Mouse (Mus musculus) liver, adult 2 months (tissue): ENCODE results near the gene Serp1. TPM values are rescaled to one million over a fixed set of nuclear protein-coding genes. Genes with fewer than 3 reads are reported as not detected.
A peak's percentile ranks its signal among the peaks of the same experiment; 100 is the strongest.

ENCODE experiments used
- DNase-seq: peaks from one replicate; pipeline ENCODE4 v3.0.0-alpha.2; 2011; ENCODE audit warnings: low read depth, low spot score; ENCODE audit errors: extremely low read depth
- H3K27ac ChIP-seq: fragments of 200-500 bp; replicated peaks from 2 replicates; pipeline ENCODE4 v1.5.1; 2012; ENCODE audit warnings: low read depth, mild to moderate bottlenecking, control low read depth, inconsistent platforms, low read length; ENCODE audit not compliant: insufficient read depth
- H3K27me3 ChIP-seq: fragments of 200-500 bp; 2 replicates; pipeline ENCODE4 v1.6.1; 2012; ENCODE audit warnings: mild to moderate bottlenecking, moderate library complexity, low read length, inconsistent platforms; ENCODE audit not compliant: control insufficient read depth, insufficient read depth
- H3K36me3 ChIP-seq: fragments of 200-500 bp; 2 replicates; pipeline ENCODE4 v1.6.1; 2012; ENCODE audit warnings: low read length, inconsistent platforms; ENCODE audit not compliant: control insufficient read depth, insufficient read depth
- H3K4me1 ChIP-seq: fragments of 200-500 bp; 2 replicates; pipeline ENCODE4 v1.6.1; 2011; ENCODE audit warnings: low read length; ENCODE audit not compliant: control insufficient read depth, insufficient read depth
- H3K4me3 ChIP-seq: fragments of 200-500 bp; 2 replicates; pipeline ENCODE4 v1.5.1; 2011; ENCODE audit warnings: low read depth, mild to moderate bottlenecking, control low read depth, low read length, moderate library complexity; ENCODE audit not compliant: insufficient read depth
- H3K79me2 ChIP-seq: fragments of 200-500 bp; 2 replicates; pipeline ENCODE4 v1.6.1; 2012; ENCODE audit warnings: inconsistent platforms, mild to moderate bottlenecking, low read length, moderate library complexity; ENCODE audit not compliant: control insufficient read depth, insufficient read depth
- H3K9ac ChIP-seq: fragments of 200-500 bp; 2 replicates; pipeline ENCODE4 v1.6.1; 2012; ENCODE audit warnings: low read depth, mild to moderate bottlenecking, control low read depth, inconsistent platforms, low read length
- CTCF ChIP-seq: fragments of 200-500 bp; IDR thresholded peaks from 2 replicates; pipeline ENCODE4 v1.5.1; 2011; ENCODE audit warnings: low read depth, low read length, control low read depth
- POLR2A ChIP-seq: fragments of 200-500 bp; IDR thresholded peaks from 2 replicates; pipeline ENCODE4 v1.6.1; 2011; ENCODE audit warnings: low read length, control low read depth; ENCODE audit not compliant: insufficient read depth; ENCODE audit errors: extremely low read depth
- WGBS: fragments of 180-500 bp; shearing (Covaris S2); methylation state at CpG from one replicate; pipeline ENCODE4 v1.1.7; 2018; 5-methylcytosine and 5-hydroxymethylcytosine counted together
- polyA plus RNA-seq: library from polyadenylated mRNA; depleted of rRNA; stranded (reverse); fragments of >200 nt; gene quantifications from 2 replicates; pipeline ENCODE4 v1.2.3, GENCODE M21; 2012
- total RNA-seq: library from RNA; depleted of rRNA; stranded (reverse); fragments of >200 nt; gene quantifications from 2 replicates; pipeline ENCODE4 v1.2.3, GENCODE M21; 2014

The Serp1 gene
- total and polyA plus RNA-seq, 2 experiments, result 45.5 to 177 TPM

GRCm38 (mm10) chr3:58503720-58504333, 21.9 kb downstream of the Serp1 start:
- peaks cover 5% of the 10 kb centered on the region; the same call in 1 of the 2 replicates for H3K4me1 ChIP-seq
- no peak for TF ChIP-seq POLR2A
- TF ChIP-seq CTCF, result no peak
- 68% methylated on average over 3 of the region's 3 CpGs for WGBS

GRCm38 (mm10) chr3:58501961-58502360, 23.7 kb downstream of the Serp1 start:
- H3K27ac ChIP-seq, result no peak overlapping the region
- H3K4me3 ChIP-seq, result no peak overlapping the region
- no peaks in the 10 kb centered on the region for H3K79me2 ChIP-seq
- H3K9ac ChIP-seq, result no peak overlapping the region
- no peaks in the 10 kb centered on the region for H3K27me3 ChIP-seq
- no peaks in the 10 kb centered on the region for H3K4me1 ChIP-seq
- no peaks in the 10 kb centered on the region for H3K36me3 ChIP-seq
- no peak for DNase-seq
- 62% methylated on average over 2 of the region's 2 CpGs for WGBS
- no peak for TF ChIP-seq CTCF
- no peak for TF ChIP-seq POLR2A

More at GRCm38 (mm10) chr3:58503720-58504333, 21.9 kb downstream of the Serp1 start:
- H3K27ac ChIP-seq, result no peak overlapping the region
- H3K4me3 ChIP-seq, result no peak overlapping the region
- no peaks in the 10 kb centered on the region for H3K36me3 ChIP-seq
- DNase-seq, result no peak
- no peak overlapping the region for H3K9ac ChIP-seq
- no peaks in the 10 kb centered on the region for H3K27me3 ChIP-seq
- H3K79me2 ChIP-seq, result no peaks in the 10 kb centered on the region

- Histone ChIP-seq H3K79me2 (no peaks in the 10 kb centered on the region), H3K4me1 (no peaks in the 10 kb centered on the region; the same call in 1 of the 2 replicates), H3K4me3 (no peak overlapping the region), H3K9ac (no peak overlapping the region), H3K27me3 (no peaks in the 10 kb centered on the region), H3K36me3 (no peaks in the 10 kb centered on the region), H3K27ac (no peak overlapping the region)
- DNase-seq, result no peak
- no peak for TF ChIP-seq CTCF
- no peak for TF ChIP-seq POLR2A
- WGBS, result 84% methylated on average over 4 of the region's 4 CpGs
Measured at GRCm38 (mm10) chr3:58493621-58494020, 32.1 kb downstream of the Serp1 start.

- TF ChIP-seq POLR2A (no peak), CTCF (peak; percentile 24; the same call in 1 of the 2 replicates)
- Histone ChIP-seq H3K36me3 (no peaks in the 10 kb centered on the region), H3K4me3 (no peak overlapping the region), H3K9ac (no peak overlapping the region), H3K79me2 (no peaks in the 10 kb centered on the region), H3K27ac (no peak overlapping the region), H3K27me3 (no peaks in the 10 kb centered on the region), H3K4me1 (no peaks in the 10 kb centered on the region; the same call in 1 of the 2 replicates)
- DNase-seq, result no peak
- 57% methylated on average over 7 of the region's 7 CpGs for WGBS
Measured at GRCm38 (mm10) chr3:58490787-58491186, 34.9 kb downstream of the Serp1 start.

GRCm38 (mm10) chr3:58487999-58488775, 37.5 kb downstream of the Serp1 start:
- Histone ChIP-seq H3K79me2 (no peaks in the 10 kb centered on the region), H3K27me3 (no peaks in the 10 kb centered on the region), H3K9ac (no peak overlapping the region), H3K36me3 (no peaks in the 10 kb centered on the region), H3K4me3 (no peak overlapping the region), H3K27ac (no peak overlapping the region), H3K4me1 (no peaks in the 10 kb centered on the region; the same call in 1 of the 2 replicates)
- DNase-seq, result peak; percentile 21
- WGBS, result 57% methylated on average over 8 of the region's 8 CpGs
- no peak for TF ChIP-seq POLR2A
- no peak for TF ChIP-seq CTCF

- Histone ChIP-seq H3K79me2 (no peaks in the 10 kb centered on the region), H3K36me3 (no peaks in the 10 kb centered on the region), H3K27me3 (no peaks in the 10 kb centered on the region), H3K4me1 (no peaks in the 10 kb centered on the region; the same call in 1 of the 2 replicates), H3K9ac (no peak overlapping the region), H3K4me3 (no peak overlapping the region), H3K27ac (no peak overlapping the region)
- WGBS, result 76% methylated on average over 3 of the region's 3 CpGs
- TF ChIP-seq POLR2A (no peak), CTCF (no peak)
- DNase-seq, result no peak
Measured at GRCm38 (mm10) chr3:58487121-58487520, 38.6 kb downstream of the Serp1 start.
